ENCODE assay signal across 9 mouse cellular contexts in the genomic region with DNA sequence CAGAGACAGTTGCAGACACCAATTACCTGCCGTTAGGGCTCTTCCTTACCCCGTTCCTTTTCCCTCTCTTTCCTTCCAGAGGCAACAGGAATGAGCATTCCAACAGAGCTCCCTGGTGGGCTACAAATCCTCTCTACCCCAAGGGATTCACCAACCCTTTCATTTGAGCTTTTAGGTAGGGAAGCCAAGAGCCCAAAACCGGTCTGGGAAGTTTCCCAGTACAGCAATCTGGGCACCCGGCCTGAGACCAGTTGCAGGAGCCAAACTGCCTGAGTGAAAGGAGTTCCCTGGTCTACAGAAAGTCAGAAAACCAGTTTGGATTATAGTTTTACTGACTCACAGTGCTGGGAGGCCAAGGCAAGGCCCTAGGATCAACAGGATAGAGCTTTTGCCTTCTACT.
DNase-seq lines count a peak whose midpoint lies in the region; ATAC-seq and TF ChIP-seq lines count a peak whose summit lies in the region.
"Had no signal": no experiment of that assay in that cellular context is flagged by ENCODE, and none has a peak within 500 bp of the region (broad histone marks: within the 10 kb centered on the region; RNA-seq: fewer than 3 reads in every experiment).

No protein-coding gene starts in this region.

- no peak overlapping the region for H3K4me2 ChIP-seq in neural tube, embryonic 15.5 days
- H3K4me2 ChIP-seq in forebrain, embryonic 11.5 days (ENCODE audit: low read depth, low read length, severe bottlenecking): no peak overlapping the region
- H3K4me2 ChIP-seq: embryonic facial prominence, embryonic 15.5 days had no signal

- H3K27me3 ChIP-seq in testis, adult 2 months (ENCODE audit: control insufficient read depth, insufficient read depth, low read length): no peaks in the 10 kb centered on the region
- H3K27me3 ChIP-seq in neural tube, embryonic 15.5 days (replicated peaks): no peaks in the 10 kb centered on the region
- no peaks in the 10 kb centered on the region for H3K27me3 ChIP-seq in forebrain, embryonic 11.5 days (ENCODE audit: control insufficient read depth, insufficient read depth, low read length)
- H3K27me3 ChIP-seq: embryonic facial prominence, embryonic 15.5 days had no signal

- H3K27ac ChIP-seq in testis, adult 2 months (ENCODE audit: control insufficient read depth, insufficient read depth, low read depth, low read length): peak overlapping the region; percentile 62
- H3K27ac ChIP-seq in neural tube, embryonic 15.5 days (replicated peaks): no peak overlapping the region
- H3K27ac ChIP-seq in forebrain, embryonic 11.5 days (ENCODE audit: low read depth, low read length): no peak overlapping the region
- H3K27ac ChIP-seq: embryonic facial prominence, embryonic 15.5 days had no signal

- no peak overlapping the region for H3K9ac ChIP-seq in neural tube, embryonic 15.5 days (replicated peaks)
- H3K9ac ChIP-seq in forebrain, embryonic 11.5 days (ENCODE audit: low read length): no peak overlapping the region
- H3K9ac ChIP-seq: embryonic facial prominence, embryonic 15.5 days had no signal

- no peak for TF ChIP-seq POLR2A in lung, adult 2 months (IDR thresholded peaks at IDR 0.05; ENCODE audit: borderline replicate concordance, extremely low read depth, low read depth, low read length)
- no peak for TF ChIP-seq POLR2A in testis, adult 2 months (IDR thresholded peaks at IDR 0.05; ENCODE audit: control insufficient read depth, low read depth, low read length)

- no peaks in the 10 kb centered on the region for H3K4me1 ChIP-seq in lung, adult 2 months (ENCODE audit: control insufficient read depth, insufficient read depth, low read length)
- no peaks in the 10 kb centered on the region; the same call in 1 of the 2 replicates for H3K4me1 ChIP-seq in testis, adult 2 months (ENCODE audit: control insufficient read depth, insufficient read depth, low read length)
- H3K4me1 ChIP-seq in neural tube, embryonic 15.5 days: no peaks in the 10 kb centered on the region
- no peaks in the 10 kb centered on the region for H3K4me1 ChIP-seq in forebrain, embryonic 11.5 days (replicated peaks; ENCODE audit: control insufficient read depth, insufficient read depth, low read length)
- H3K4me1 ChIP-seq: embryonic facial prominence, embryonic 15.5 days had no signal

- DNase-seq in cerebellum, adult 11 months: peak; percentile 0
- no peak for DNase-seq in cerebellum, adult 9-11 months
- peak; percentile 28 to 36 for DNase-seq in lung, adult 18-20 months
- DNase-seq in lung, adult 2 months: no peak
- peak; percentile 50 to 57 for DNase-seq in heart, postnatal 36 days
- DNase-seq in forebrain, embryonic 11.5 days (ENCODE audit: low spot score): no peak

- H3K36me3 ChIP-seq in testis, adult 2 months (ENCODE audit: control insufficient read depth, insufficient read depth, low read length): no peaks in the 10 kb centered on the region
- no peaks in the 10 kb centered on the region for H3K36me3 ChIP-seq in neural tube, embryonic 15.5 days
- no peaks in the 10 kb centered on the region for H3K36me3 ChIP-seq in forebrain, embryonic 11.5 days (ENCODE audit: control insufficient read depth, insufficient read depth, low read length)
- H3K36me3 ChIP-seq: embryonic facial prominence, embryonic 15.5 days had no signal

- no peaks in the 10 kb centered on the region for H3K9me3 ChIP-seq in neural tube, embryonic 15.5 days (replicated peaks)
- H3K9me3 ChIP-seq in forebrain, embryonic 11.5 days (ENCODE audit: control insufficient read depth, low read length): no peaks in the 10 kb centered on the region
- H3K9me3 ChIP-seq: embryonic facial prominence, embryonic 15.5 days had no signal

- TF ChIP-seq CTCF in lung, adult 2 months (IDR thresholded peaks at IDR 0.05; ENCODE audit: insufficient read depth, low read length): no peak
- no peak for TF ChIP-seq CTCF in testis, adult 2 months (IDR thresholded peaks at IDR 0.05; ENCODE audit: control insufficient read depth, insufficient read depth, insufficient replicate concordance, low read depth, low read length)

- WGBS in lung, adult 2 months: 44% methylated on average over 4 of the region's 4 CpGs
- 40% methylated on average over 4 of the region's 4 CpGs for whole genome bisulfite sequencing in neural tube, embryonic 15.5 days
- WGBS in forebrain, embryonic 11.5 days: 46% methylated on average over 4 of the region's 4 CpGs

- intact Hi-C loops in heart, postnatal 36 days (cut with DNase I): no loop called here

- no peak overlapping the region for H3K4me3 ChIP-seq in lung, adult 2 months (replicated peaks; ENCODE audit: extremely low read depth, low read depth, low read length)
- H3K4me3 ChIP-seq in testis, adult 2 months (ENCODE audit: control insufficient read depth, low read depth, low read length): no peak overlapping the region
- no peak overlapping the region for H3K4me3 ChIP-seq in neural tube, embryonic 15.5 days (replicated peaks)
- H3K4me3 ChIP-seq in forebrain, embryonic 11.5 days (ENCODE audit: low read depth, low read length): no peak overlapping the region
- H3K4me3 ChIP-seq: embryonic facial prominence, embryonic 15.5 days had no signal

- ATAC-seq in neural tube, embryonic 15.5 days (ENCODE audit: low FRiP score): no peak
- no peak for ATAC-seq in forebrain, embryonic 11.5 days (replicated peaks; ENCODE audit: low FRiP score)

Comparison
In these comparisons a context has a peak if more than half of its experiments do, and no peak if none do; other contexts are left out.
1. DNase-seq: peak in cerebellum, adult 11 months (single experiment), lung, adult 18-20 months (2 of 2) and heart, postnatal 36 days (2 of 2); none in cerebellum, adult 9-11 months (single experiment), lung, adult 2 months (single experiment) and forebrain, embryonic 11.5 days (single experiment).